Mouse (Mus musculus) embryonic facial prominence, embryonic 12.5 days (tissue): Measurements from ENCODE around the gene Flot1. TPM values are rescaled to one million over a fixed set of nuclear protein-coding genes. Genes with fewer than 3 reads are reported as not detected.

Source experiments
- ATAC-seq: fragments of 200-750 bp; cut with Nextera tagmentation; 2 replicates; pipeline ENCODE4 v1.8.0; 2017; ENCODE audit not compliant: insufficient number of reproducible peaks, insufficient read depth, low FRiP score, low TSS enrichment
- H3K27ac ChIP-seq: fragments of 300-500 bp; sonication (generic); 2 replicates; pipeline ENCODE4 v1.5.1; 2016; ENCODE audit warnings: mild to moderate bottlenecking
- H3K27me3 ChIP-seq: fragments of 300-500 bp; sonication (generic); 2 replicates; pipeline ENCODE4 v1.6.1; 2016; ENCODE audit warnings: mild to moderate bottlenecking, moderate library complexity
- H3K36me3 ChIP-seq: fragments of 300-500 bp; sonication (generic); 2 replicates; pipeline ENCODE4 v1.6.1; 2016; ENCODE audit warnings: mild to moderate bottlenecking
- H3K4me1 ChIP-seq: fragments of 300-500 bp; sonication (generic); 2 replicates; pipeline ENCODE4 v1.6.1; 2016
- H3K4me2 ChIP-seq: fragments of 300-500 bp; sonication (generic); replicated peaks from 2 replicates; pipeline ENCODE4 v1.6.1; 2016; ENCODE audit warnings: mild to moderate bottlenecking, moderate library complexity
- H3K4me3 ChIP-seq: fragments of 300-500 bp; sonication (generic); 2 replicates; pipeline ENCODE4 v1.5.1; 2016; ENCODE audit warnings: mild to moderate bottlenecking
- H3K9ac ChIP-seq: fragments of 300-500 bp; sonication (generic); 2 replicates; pipeline ENCODE4 v1.6.1; 2016; ENCODE audit warnings: mild to moderate bottlenecking, moderate library complexity
- H3K9me3 ChIP-seq: fragments of 300-500 bp; sonication (generic); 2 replicates; pipeline ENCODE4 v1.6.1; 2016; ENCODE audit warnings: mild to moderate bottlenecking, moderate library complexity
- WGBS: fragments of 180-500 bp; shearing (Covaris S2); methylation state at CpG from one replicate; pipeline ENCODE4 v1.1.7; 2016; 5-methylcytosine and 5-hydroxymethylcytosine counted together
- polyA plus RNA-seq: library from polyadenylated mRNA; unstranded; fragments of >200 nt; fragmentation: Nextera tagmentation; extraction: Ambion mirVana; gene quantifications from 2 replicates; pipeline ENCODE4 v1.2.1, GENCODE M21; 2016

Gene Flot1
- polyA plus RNA-seq, 1 experiment from 2014 or later, result 50.7 TPM

DNA sequence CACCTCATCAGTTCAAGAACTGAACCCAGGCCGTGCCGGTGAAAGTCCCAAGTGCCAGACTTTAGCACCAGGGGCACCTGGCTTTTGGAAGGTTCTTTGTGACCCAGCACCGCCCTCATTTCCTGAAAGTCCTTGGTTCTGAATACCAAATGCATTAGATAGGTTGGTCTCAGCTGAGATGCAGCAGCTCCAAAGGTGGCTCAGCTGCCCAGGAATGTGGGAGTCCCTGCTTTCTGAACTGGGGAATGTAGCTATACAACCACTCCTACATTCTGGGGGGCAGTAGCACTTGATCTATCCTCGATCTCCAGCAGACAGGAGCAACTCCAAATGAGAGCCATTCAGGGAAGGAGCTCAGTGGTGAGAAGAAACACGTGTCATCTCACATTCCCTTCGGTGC is 10.3 kb upstream of the Flot1 start:
- no peaks in the 10 kb centered on the region for H3K36me3 ChIP-seq
- WGBS, result 67% methylated on average over 6 of the region's 6 CpGs
- no peak overlapping the region for H3K9ac ChIP-seq
- H3K4me1 ChIP-seq, result peaks cover 33% of the 10 kb centered on the region
- H3K4me3 ChIP-seq, result no peak overlapping the region
- H3K27me3 ChIP-seq, result no peaks in the 10 kb centered on the region
- ATAC-seq, result no peak
- no peak overlapping the region for H3K4me2 ChIP-seq
- H3K9me3 ChIP-seq, result no peaks in the 10 kb centered on the region
- peak overlapping the region; percentile 71 for H3K27ac ChIP-seq

DNA sequence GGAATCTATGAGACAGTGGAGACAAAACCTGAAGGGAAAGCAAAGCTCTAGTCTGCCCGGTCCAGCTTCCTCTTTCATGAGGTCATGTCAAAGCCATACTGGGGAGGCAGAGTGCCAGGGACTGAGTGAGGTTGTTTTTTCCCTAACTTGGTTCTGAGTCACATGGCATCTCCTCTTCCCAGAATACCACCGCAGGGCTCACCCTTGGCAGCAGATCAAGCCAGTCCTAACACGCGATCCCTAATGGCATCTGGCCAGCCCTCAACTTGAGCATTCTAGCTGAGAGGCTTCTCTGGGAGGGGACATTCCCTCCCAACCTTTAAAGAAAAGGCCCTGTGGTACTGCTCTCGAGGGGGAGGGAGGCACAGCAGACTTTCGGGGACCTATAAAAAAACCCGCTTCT is 9.8 kb upstream of the Flot1 start:
- H3K27me3 ChIP-seq, result no peaks in the 10 kb centered on the region
- ATAC-seq, result 0 out of 2 replicates have a peak, but pooled peaks have one; percentile 62
- H3K27ac ChIP-seq, result peak overlapping the region; percentile 71
- no peaks in the 10 kb centered on the region for H3K9me3 ChIP-seq
- no peaks in the 10 kb centered on the region for H3K36me3 ChIP-seq
- H3K4me2 ChIP-seq, result no peak overlapping the region
- H3K9ac ChIP-seq, result no peak overlapping the region
- WGBS, result 57% methylated on average over 7 of the region's 7 CpGs
- no peak overlapping the region for H3K4me3 ChIP-seq
- H3K4me1 ChIP-seq, result peaks cover 33% of the 10 kb centered on the region

DNA sequence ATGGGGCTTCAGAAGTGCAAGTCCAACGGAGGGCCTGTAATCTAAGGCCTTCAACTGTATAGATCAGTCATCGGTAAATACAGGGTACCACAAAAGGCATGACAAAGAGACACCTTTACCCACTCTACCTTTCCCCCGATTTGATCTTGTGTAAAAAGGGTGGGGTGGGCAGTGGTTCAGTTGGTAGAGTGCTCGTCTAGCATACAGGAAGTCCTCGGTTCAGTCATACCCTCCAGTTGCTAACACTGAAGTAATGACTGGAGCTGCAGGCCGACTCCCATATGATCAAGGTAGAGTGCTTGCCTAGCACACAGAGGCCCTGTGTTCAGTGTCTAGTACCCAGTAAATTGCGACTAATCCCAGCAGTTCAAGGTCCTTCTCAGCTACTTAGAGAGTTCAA is 9.4 kb upstream of the Flot1 start:
- Histone ChIP-seq H3K9me3 (no peaks in the 10 kb centered on the region), H3K27me3 (no peaks in the 10 kb centered on the region), H3K4me1 (peaks cover 33% of the 10 kb centered on the region), H3K4me2 (no peak overlapping the region), H3K36me3 (no peaks in the 10 kb centered on the region), H3K27ac (0 out of 2 replicates have a peak overlapping the region, but pooled peaks have one; percentile 71), H3K4me3 (no peak overlapping the region), H3K9ac (no peak overlapping the region)
- WGBS, result 80% methylated on average over 7 of the region's 7 CpGs
- no peak for ATAC-seq

DNA sequence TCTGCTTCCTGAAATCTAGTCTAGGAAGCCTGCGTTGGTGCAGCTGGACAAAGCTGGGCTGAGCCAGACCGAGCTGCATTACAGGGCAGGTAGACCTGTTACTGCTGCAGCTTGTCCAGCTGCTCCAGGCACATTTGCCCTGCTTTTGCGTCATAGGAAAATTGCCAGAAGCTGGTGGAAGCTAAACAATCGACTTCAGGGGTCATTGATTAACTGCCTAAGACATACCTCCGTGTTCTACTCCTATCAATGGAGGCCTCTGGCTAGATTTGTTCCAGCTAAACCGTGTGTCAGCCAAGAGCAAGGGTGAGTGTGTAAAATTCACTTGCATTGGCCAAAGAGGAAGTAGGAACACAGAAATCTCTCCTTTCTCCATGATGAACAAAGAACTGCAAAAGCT is 8.4 kb upstream of the Flot1 start:
- Histone ChIP-seq H3K4me2 (no peak overlapping the region), H3K27ac (peak overlapping the region; percentile 42; the same call in 1 of the 2 replicates), H3K9me3 (no peaks in the 10 kb centered on the region), H3K4me1 (peaks cover 33% of the 10 kb centered on the region), H3K36me3 (no peaks in the 10 kb centered on the region), H3K27me3 (no peaks in the 10 kb centered on the region), H3K9ac (no peak overlapping the region), H3K4me3 (no peak overlapping the region)
- no peak for ATAC-seq
- 48% methylated on average over 6 of the region's 6 CpGs for WGBS

DNA sequence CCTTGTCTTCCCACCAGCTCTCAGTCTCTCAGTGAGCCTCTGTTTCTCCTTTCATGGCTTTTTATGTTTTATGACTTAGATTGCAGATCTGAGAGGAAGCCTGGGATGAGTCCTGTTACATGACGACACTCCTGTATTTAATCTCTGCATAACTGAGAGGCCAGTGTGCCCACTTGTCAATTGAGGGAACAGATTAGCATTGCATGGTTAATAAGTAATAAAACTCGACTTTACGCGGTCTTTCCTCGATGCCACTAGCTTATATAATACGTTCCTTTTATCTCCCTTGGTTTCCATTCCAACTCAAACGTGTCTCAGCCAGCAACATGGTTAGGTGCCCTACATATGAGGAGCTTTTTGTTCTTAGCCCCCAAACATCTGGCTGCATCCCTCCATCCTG is 7.2 kb upstream of the Flot1 start:
- Histone ChIP-seq H3K9me3 (no peaks in the 10 kb centered on the region), H3K4me2 (no peak overlapping the region), H3K9ac (no peak overlapping the region), H3K27me3 (no peaks in the 10 kb centered on the region), H3K36me3 (no peaks in the 10 kb centered on the region), H3K4me1 (peaks cover 33% of the 10 kb centered on the region), H3K4me3 (no peak overlapping the region), H3K27ac (no peak overlapping the region)
- ATAC-seq, result no peak
- 63% methylated on average over 7 of the region's 7 CpGs for WGBS

DNA sequence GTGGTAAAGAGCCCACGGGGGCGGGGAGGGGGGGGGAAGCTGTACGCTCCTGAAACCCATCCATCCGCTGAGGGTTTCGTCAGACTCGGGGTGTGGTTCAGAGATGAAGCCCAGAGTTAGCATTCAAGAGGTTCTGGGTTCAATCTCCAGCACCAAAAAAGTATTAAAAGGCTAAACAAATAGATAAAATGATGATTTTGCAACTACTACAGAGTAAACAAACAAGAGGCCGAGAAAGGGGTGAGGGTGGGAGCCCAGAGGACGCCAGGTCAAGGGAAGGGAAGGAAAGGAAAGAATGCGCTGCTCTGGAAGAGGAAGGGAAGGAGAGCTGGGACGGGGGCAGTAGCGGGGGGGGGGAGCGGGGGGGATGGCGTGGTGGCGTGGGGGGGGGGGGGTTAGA is 6.3 kb upstream of the Flot1 start:
- peak overlapping the region; percentile 20 for H3K4me2 ChIP-seq
- H3K36me3 ChIP-seq, result no peaks in the 10 kb centered on the region
- no peak overlapping the region for H3K4me3 ChIP-seq
- no peak overlapping the region for H3K9ac ChIP-seq
- WGBS, result 39% methylated on average over 8 of the region's 14 CpGs
- H3K27me3 ChIP-seq, result no peaks in the 10 kb centered on the region
- ATAC-seq, result no peak
- peaks cover 33% of the 10 kb centered on the region for H3K4me1 ChIP-seq
- no peak overlapping the region for H3K27ac ChIP-seq
- H3K9me3 ChIP-seq, result no peaks in the 10 kb centered on the region

DNA sequence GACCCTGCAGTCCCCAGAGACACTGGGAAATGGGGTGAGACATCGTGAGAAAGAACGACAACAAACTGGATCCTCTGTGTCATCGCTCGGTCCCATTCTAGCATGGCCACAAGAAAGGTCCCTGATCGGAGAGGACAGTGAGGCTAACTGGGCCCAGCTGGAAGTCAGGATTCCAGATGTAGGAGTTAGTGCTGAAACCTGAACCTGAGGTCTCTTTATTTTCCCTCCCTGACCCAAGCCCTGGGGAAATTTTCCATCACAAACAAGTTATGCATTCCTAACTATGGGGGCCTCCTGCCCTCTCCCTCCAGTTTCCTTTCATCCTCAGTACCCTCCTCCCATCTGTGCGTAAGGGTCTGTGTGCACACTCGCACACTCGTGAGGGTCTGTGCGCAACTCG is 5.8 kb upstream of the Flot1 start:
- no peak overlapping the region for H3K9ac ChIP-seq

DNA sequence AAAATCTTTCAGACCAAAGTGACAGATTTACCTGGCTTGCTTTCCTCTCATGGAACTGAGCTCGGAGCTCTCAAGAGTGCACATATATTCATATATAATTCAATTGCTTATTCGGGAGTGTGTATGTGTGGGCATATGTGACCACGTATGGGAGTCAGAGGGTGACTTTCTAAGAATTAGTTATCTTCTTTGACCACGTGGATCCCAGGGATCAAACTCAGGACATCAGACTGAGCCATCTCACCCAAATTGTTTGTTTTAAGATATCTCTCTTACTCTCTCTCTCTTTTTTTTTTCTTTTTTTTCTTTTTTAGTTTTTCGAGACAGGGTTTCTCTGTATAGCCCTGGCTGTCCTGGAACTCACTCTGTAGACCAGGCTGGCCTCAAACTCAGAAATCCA is 2.9 kb upstream of the Flot1 start:
- 86% methylated on average over 5 of the region's 5 CpGs for WGBS
- Histone ChIP-seq H3K4me3 (no peak overlapping the region), H3K9me3 (no peaks in the 10 kb centered on the region), H3K4me2 (no peak overlapping the region), H3K27me3 (no peaks in the 10 kb centered on the region), H3K4me1 (peaks cover 25% of the 10 kb centered on the region), H3K36me3 (0 out of 2 replicates have a peak, but pooled peaks cover 2% of the 10 kb centered on the region), H3K9ac (no peak overlapping the region), H3K27ac (no peak overlapping the region)
- ATAC-seq, result no peak

More for the DNA sequence above, 5.8 kb upstream of the Flot1 start:
- peaks cover 32% of the 10 kb centered on the region for H3K4me1 ChIP-seq
- no peaks in the 10 kb centered on the region for H3K36me3 ChIP-seq
- peak overlapping the region; percentile 20 for H3K4me2 ChIP-seq
- no peak for ATAC-seq
- H3K4me3 ChIP-seq, result no peak overlapping the region
- no peaks in the 10 kb centered on the region for H3K9me3 ChIP-seq
- peak overlapping the region; percentile 18; the same call in 1 of the 2 replicates for H3K27ac ChIP-seq
- WGBS, result 15% methylated on average over 10 of the region's 10 CpGs
- no peaks in the 10 kb centered on the region for H3K27me3 ChIP-seq

DNA sequence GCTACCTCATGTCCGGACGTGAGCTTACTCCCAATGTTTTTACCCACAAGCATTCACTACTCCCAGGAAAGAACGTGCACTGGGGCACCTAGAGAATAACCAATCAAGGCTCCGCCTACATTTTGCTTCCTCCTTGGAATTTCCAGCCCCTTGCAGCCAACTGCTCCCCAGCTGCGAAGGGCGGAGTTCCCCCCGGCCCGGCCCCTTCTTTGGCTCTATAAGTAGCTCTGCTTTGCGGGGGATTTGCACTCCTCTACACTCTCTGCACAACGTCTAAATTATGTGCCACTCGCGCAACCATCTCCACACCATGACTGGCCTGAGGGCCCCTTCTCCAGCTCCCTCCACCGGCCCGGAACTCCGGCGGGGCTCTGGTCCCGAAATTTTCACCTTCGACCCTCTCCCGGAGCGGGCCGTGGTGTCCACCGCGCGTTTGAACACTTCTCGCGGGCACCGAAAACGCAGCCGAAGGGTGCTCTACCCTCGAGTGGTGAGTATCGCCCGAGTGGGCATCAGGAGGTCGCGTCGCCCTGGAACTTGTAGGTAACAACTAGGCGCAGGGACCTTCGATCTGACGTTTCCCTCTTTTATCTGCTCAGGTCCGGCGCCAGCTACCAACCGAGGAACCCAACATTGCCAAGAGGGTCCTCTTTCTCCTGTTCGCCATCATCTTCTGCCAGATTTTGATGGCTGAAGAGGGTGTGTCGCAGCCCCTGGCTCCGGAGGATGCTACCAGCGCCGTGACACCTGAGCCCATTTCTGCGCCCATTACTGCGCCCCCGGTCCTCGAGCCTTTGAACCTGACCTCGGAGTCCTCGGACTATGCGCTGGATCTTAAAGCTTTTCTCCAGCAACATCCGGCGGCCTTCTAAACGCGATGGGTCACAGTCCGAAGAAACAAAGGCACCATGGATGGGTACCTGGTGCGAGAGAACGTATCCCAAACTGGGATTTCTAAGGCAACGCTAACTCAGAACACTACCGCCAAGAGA is 1.3 kb upstream of the Flot1 start, which contains the start of gene Ier3:
TSS of gene Ier3 (plus strand) at position 246 of the 992 bp plus-strand sequence.
- ATAC-seq, result peak; percentile 45; the same call in 1 of the 2 replicates

DNA sequence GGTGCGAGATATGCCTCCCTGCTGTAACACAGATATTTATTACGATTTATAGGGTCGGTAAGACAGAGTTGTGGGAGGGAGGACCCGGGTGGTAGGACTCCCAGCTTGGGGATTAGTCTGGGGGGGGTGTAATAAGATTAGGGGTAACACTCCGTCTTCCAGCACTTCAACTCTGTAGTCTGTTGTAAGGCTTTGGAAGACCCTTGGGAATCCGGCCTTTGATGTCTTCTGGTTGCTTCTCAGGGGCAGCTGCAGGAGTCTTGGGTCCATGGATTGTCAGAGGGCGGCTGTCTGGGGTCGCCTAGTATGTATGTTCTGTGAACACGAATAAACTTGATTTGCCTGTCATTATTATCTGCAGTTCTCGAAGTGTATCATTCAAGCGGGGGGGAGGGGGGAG is 466 bp upstream of the Flot1 start:
- H3K9ac ChIP-seq, result peak overlapping the region; percentile 67; the same call in 1 of the 2 replicates
- peak overlapping the region; percentile 60 for H3K4me3 ChIP-seq
- H3K9me3 ChIP-seq, result no peaks in the 10 kb centered on the region
- no peak overlapping the region for H3K27ac ChIP-seq
- H3K36me3 ChIP-seq, result peaks cover 22% of the 10 kb centered on the region
- peak; percentile 2; the same call in 1 of the 2 replicates for ATAC-seq
- peaks cover 9% of the 10 kb centered on the region for H3K4me1 ChIP-seq
- peak overlapping the region; percentile 93 for H3K4me2 ChIP-seq
- WGBS, result 5% methylated on average over 11 of the region's 11 CpGs
- H3K27me3 ChIP-seq, result no peaks in the 10 kb centered on the region

More for the DNA sequence above, 1.3 kb upstream of the Flot1 start, which contains the start of gene Ier3:
- WGBS, result under 1% methylated on average over 62 of the region's 62 CpGs
- H3K36me3 ChIP-seq, result peaks cover 14% of the 10 kb centered on the region
- no peaks in the 10 kb centered on the region for H3K9me3 ChIP-seq
- no peak within 1 kb of the TSS for H3K27ac ChIP-seq
- H3K9ac ChIP-seq, result peak within 1 kb of the TSS; percentile 67
- no peaks in the 10 kb centered on the region for H3K27me3 ChIP-seq
- peak within 1 kb of the TSS; percentile 93 for H3K4me2 ChIP-seq
- H3K4me1 ChIP-seq, result peaks cover 18% of the 10 kb centered on the region
- peak within 1 kb of the TSS; percentile 60 for H3K4me3 ChIP-seq

DNA sequence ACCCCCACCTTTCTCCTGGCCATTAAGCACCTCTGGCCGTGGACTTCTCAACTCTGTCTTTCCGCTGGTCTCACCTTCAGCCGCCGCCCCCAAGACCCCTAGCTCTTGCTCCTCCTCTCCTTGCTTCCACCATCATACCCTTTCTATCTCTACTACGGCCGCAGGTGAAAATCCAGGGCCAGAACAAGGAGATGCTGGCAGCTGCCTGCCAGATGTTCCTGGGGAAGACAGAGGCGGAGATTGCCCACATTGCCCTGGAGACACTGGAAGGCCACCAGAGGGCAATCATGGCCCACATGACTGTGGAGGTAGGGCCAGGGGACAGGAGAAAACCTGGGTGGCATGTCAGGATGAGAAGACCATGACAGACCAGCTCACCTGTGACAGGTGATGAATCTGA is 1.4 kb downstream of the Flot1 start:
- WGBS, result 49% methylated on average over 7 of the region's 7 CpGs
- Histone ChIP-seq H3K9ac (no peak overlapping the region; the same call in 1 of the 2 replicates), H3K27me3 (no peaks in the 10 kb centered on the region), H3K4me3 (no peak overlapping the region), H3K27ac (no peak overlapping the region), H3K36me3 (peaks cover 28% of the 10 kb centered on the region), H3K9me3 (no peaks in the 10 kb centered on the region), H3K4me2 (peak overlapping the region; percentile 93), H3K4me1 (peaks cover 9% of the 10 kb centered on the region)
- no peak for ATAC-seq
